Mouse (Mus musculus) hindbrain, embryonic 14.5 days (tissue): ENCODE measurements around the gene Srl. TPM values are rescaled to one million over a fixed set of nuclear protein-coding genes. Genes with fewer than 3 reads are reported as not detected.

Experiments
- ATAC-seq: fragments of 200-750 bp; cut with Nextera tagmentation; 2 replicates; pipeline ENCODE4 v1.8.0; 2017; ENCODE audit warnings: moderate number of reproducible peaks, mild to moderate bottlenecking, moderate TSS enrichment, moderate library complexity; ENCODE audit not compliant: low FRiP score
- DNase-seq: peaks from one replicate; pipeline ENCODE4 v3.0.0-alpha.2; 2015; ENCODE audit warnings: low spot score
- H3K27ac ChIP-seq: fragments of 300-500 bp; sonication (generic); 2 replicates; pipeline ENCODE4 v1.5.1; 2014; ENCODE audit warnings: mild to moderate bottlenecking, moderate library complexity
- H3K27me3 ChIP-seq: fragments of 300-500 bp; sonication (generic); 2 replicates; pipeline ENCODE4 v1.6.1; 2014; ENCODE audit warnings: mild to moderate bottlenecking, low read length, mixed read lengths; ENCODE audit not compliant: control insufficient read depth, insufficient read depth
- H3K36me3 ChIP-seq: fragments of 300-500 bp; sonication (generic); replicated peaks from 2 replicates; pipeline ENCODE4 v1.6.1; 2014; ENCODE audit not compliant: control insufficient read depth, insufficient read depth
- H3K4me1 ChIP-seq: fragments of 300-500 bp; sonication (generic); replicated peaks from 2 replicates; pipeline ENCODE4 v1.6.1; 2014; ENCODE audit warnings: antibody characterized with exemption, low read length, mixed read lengths; ENCODE audit not compliant: control insufficient read depth, insufficient read depth
- H3K4me2 ChIP-seq: fragments of 300-500 bp; sonication (generic); replicated peaks from 2 replicates; pipeline ENCODE4 v1.6.1; 2014; ENCODE audit warnings: mild to moderate bottlenecking, moderate library complexity
- H3K4me3 ChIP-seq: fragments of 300-500 bp; sonication (generic); replicated peaks from 2 replicates; pipeline ENCODE4 v1.5.1; 2014; ENCODE audit warnings: mild to moderate bottlenecking, low read length
- H3K9ac ChIP-seq: fragments of 300-500 bp; sonication (generic); 2 replicates; pipeline ENCODE4 v1.6.1; 2014
- H3K9me3 ChIP-seq: fragments of 300-500 bp; sonication (generic); 2 replicates; pipeline ENCODE4 v1.6.1; 2016; ENCODE audit warnings: low read length; ENCODE audit not compliant: control insufficient read depth
- WGBS: fragments of 180-500 bp; shearing (Covaris S2); extraction: QIAGEN DNeasy Blood & Tissue Kit; methylation state at CpG from one replicate; pipeline ENCODE4 v1.1.7; 2014; 5-methylcytosine and 5-hydroxymethylcytosine counted together
- polyA plus RNA-seq: library from polyadenylated mRNA; unstranded; fragments of >200 nt; fragmentation: Nextera tagmentation; extraction: Ambion mirVana; gene quantifications from 2 replicates; pipeline ENCODE4 v1.2.1, GENCODE M21; 2014

Gene Srl
- polyA plus RNA-seq, 1 experiment from 2014 or later, result 28.0 TPM

GRCm38 (mm10) chr16:4522879-4523278 is 18.7 kb downstream of the Srl start:
- H3K4me3 ChIP-seq, result no peak overlapping the region
- H3K9me3 ChIP-seq, result 0 out of 2 replicates have a peak, but pooled peaks cover 4% of the 10 kb centered on the region
- ATAC-seq (no peak), DNase-seq (no peak)
- H3K27ac ChIP-seq, result no peak overlapping the region
- H3K4me2 ChIP-seq, result no peak overlapping the region
- 44% methylated on average over 8 of the region's 8 CpGs for WGBS
- H3K9ac ChIP-seq, result no peak overlapping the region
- H3K4me1 ChIP-seq, result no peaks in the 10 kb centered on the region
- H3K27me3 ChIP-seq, result no peaks in the 10 kb centered on the region
- H3K36me3 ChIP-seq, result no peaks in the 10 kb centered on the region

DNA sequence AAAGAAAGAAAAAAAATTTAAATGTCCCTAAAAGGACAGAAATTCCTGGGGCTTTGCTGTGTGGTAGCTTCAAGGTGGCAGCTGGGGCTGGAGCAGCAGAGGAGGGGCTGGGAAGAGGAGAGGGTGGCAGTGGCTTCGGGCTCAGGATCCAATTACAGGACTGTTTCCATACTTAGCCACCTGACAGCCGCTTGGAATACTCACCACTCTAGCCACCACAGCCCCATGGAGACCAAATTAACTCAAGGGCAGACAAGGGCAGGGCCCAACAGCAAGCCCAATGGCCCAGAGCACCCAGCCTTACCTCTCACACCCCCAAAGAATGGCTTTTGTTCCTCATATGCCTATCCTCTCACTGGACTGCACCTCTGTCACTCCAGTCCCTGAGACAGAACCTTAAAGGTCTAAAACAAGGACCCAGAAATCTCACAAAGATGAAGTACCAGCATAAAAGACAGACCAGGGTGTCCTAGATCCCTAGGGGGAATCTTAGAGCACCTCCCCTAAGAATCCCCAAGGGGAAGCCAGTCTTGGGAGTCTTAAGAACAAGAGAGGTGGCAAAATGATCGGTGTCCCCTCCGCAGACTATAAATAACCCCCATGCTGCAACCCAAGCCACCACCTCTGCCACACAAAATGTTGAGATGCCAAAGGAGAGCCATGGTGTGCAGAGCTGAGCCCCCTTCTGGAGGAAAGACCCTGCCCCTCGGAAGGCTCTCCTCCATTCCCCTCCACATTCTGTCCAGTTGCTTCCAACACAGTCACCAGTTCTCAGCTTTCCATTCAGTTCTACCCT is 19.7 kb downstream of the Srl start:
- ATAC-seq (no peak), DNase-seq (no peak)
- Histone ChIP-seq H3K9me3 (no peaks in the 10 kb centered on the region), H3K27ac (no peak overlapping the region), H3K4me1 (no peaks in the 10 kb centered on the region), H3K4me2 (no peak overlapping the region), H3K27me3 (no peaks in the 10 kb centered on the region), H3K9ac (no peak overlapping the region), H3K4me3 (no peak overlapping the region), H3K36me3 (no peaks in the 10 kb centered on the region)
- WGBS, result 80% methylated on average over 5 of the region's 5 CpGs

GRCm38 (mm10) chr16:4521074-4521667 is 20.4 kb downstream of the Srl start:
- no peaks in the 10 kb centered on the region for H3K27me3 ChIP-seq
- no peaks in the 10 kb centered on the region for H3K4me1 ChIP-seq
- no peaks in the 10 kb centered on the region for H3K9me3 ChIP-seq
- H3K4me2 ChIP-seq, result no peak overlapping the region
- H3K27ac ChIP-seq, result no peak overlapping the region
- no peaks in the 10 kb centered on the region for H3K36me3 ChIP-seq
- no peak overlapping the region for H3K9ac ChIP-seq
- WGBS, result 82% methylated on average over 4 of the region's 4 CpGs
- no peak for ATAC-seq
- no peak overlapping the region for H3K4me3 ChIP-seq
- no peak for DNase-seq

- ATAC-seq (no peak), DNase-seq (no peak)
- H3K27me3 ChIP-seq, result no peaks in the 10 kb centered on the region
- H3K9me3 ChIP-seq, result no peaks in the 10 kb centered on the region
- no peak overlapping the region for H3K27ac ChIP-seq
- no peaks in the 10 kb centered on the region for H3K4me1 ChIP-seq
- no peaks in the 10 kb centered on the region for H3K36me3 ChIP-seq
- H3K4me3 ChIP-seq, result no peak overlapping the region
- no peak overlapping the region for H3K9ac ChIP-seq
- WGBS, result 70% methylated on average over 8 of the region's 8 CpGs
- H3K4me2 ChIP-seq, result no peak overlapping the region
These were observed 20.9 kb downstream of the Srl start for GRCm38 (mm10) chr16:4520673-4521072.

- no peak for DNase-seq
- Histone ChIP-seq H3K9ac (no peak overlapping the region), H3K4me3 (no peak overlapping the region), H3K9me3 (no peaks in the 10 kb centered on the region), H3K27me3 (no peaks in the 10 kb centered on the region), H3K4me2 (no peak overlapping the region), H3K36me3 (no peaks in the 10 kb centered on the region), H3K27ac (no peak overlapping the region), H3K4me1 (no peaks in the 10 kb centered on the region)
- no peak for ATAC-seq
- 94% methylated on average over 2 of the region's 2 CpGs for WGBS
These were observed 21.8 kb downstream of the Srl start for GRCm38 (mm10) chr16:4519825-4520224.

DNA sequence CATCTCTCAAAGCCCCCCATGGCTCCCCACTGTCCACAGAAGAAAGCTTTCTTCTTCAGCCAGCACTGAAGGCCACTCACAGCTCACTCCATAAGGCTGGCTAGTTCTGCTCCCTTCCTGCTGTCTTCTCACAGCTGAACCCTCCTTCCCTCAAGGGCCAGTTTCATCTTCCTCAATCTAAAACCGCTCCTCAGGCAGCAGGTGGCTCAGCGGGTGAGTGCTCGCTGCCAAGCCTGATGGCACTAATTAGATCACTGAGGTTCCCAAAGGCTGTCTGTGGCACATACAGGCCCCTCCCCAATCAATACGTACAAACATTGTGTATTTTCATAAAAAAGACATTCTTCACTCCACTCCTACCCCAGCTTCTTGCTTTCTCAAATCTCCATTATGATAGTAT is 22.5 kb downstream of the Srl start:
- no peak overlapping the region for H3K4me2 ChIP-seq
- no peak overlapping the region for H3K4me3 ChIP-seq
- 32% methylated on average over 4 of the region's 4 CpGs for WGBS
- H3K4me1 ChIP-seq, result no peaks in the 10 kb centered on the region
- no peaks in the 10 kb centered on the region for H3K9me3 ChIP-seq
- no peak overlapping the region for H3K27ac ChIP-seq
- ATAC-seq, result no peak
- no peak for DNase-seq
- H3K27me3 ChIP-seq, result no peaks in the 10 kb centered on the region
- no peak overlapping the region for H3K9ac ChIP-seq
- no peaks in the 10 kb centered on the region for H3K36me3 ChIP-seq

GRCm38 (mm10) chr16:4517906-4518305 is 23.7 kb downstream of the Srl start:
- WGBS, result 78% methylated on average over 2 of the region's 2 CpGs
- ATAC-seq, result no peak

DNA sequence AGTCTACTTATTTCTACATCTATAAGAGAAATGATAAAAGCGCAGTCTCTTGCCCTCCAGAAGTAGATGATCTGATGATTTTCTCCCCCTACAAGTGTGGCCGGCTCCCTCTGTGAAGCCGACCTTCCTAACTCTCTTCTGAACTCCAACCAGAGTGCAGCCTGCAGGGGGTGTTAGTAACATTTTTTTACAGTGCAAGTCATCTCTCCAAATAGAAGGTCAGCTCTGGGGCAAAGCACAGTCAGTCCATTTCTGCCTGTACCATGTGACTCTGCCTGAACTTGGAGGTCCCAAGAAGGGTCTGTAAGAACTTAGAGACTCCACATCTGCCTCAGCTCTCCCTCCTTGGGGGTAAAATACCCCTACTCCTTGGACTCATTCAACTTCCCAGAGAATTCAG is 27.2 kb downstream of the Srl start:
- H3K9me3 ChIP-seq, result no peaks in the 10 kb centered on the region
- H3K36me3 ChIP-seq, result no peaks in the 10 kb centered on the region
- no peaks in the 10 kb centered on the region for H3K27me3 ChIP-seq
- H3K27ac ChIP-seq, result no peak overlapping the region
- DNase-seq (no peak), ATAC-seq (no peak)
- no peak overlapping the region for H3K4me2 ChIP-seq
- H3K9ac ChIP-seq, result no peak overlapping the region
- H3K4me1 ChIP-seq, result no peaks in the 10 kb centered on the region
- WGBS, result 84% methylated on average over 3 of the region's 3 CpGs
- no peak overlapping the region for H3K4me3 ChIP-seq

More at GRCm38 (mm10) chr16:4517906-4518305, 23.7 kb downstream of the Srl start:
- no peak overlapping the region for H3K4me2 ChIP-seq
- H3K4me3 ChIP-seq, result no peak overlapping the region
- no peak overlapping the region for H3K9ac ChIP-seq
- no peak overlapping the region for H3K27ac ChIP-seq
- no peaks in the 10 kb centered on the region for H3K36me3 ChIP-seq
- no peaks in the 10 kb centered on the region for H3K9me3 ChIP-seq
- H3K4me1 ChIP-seq, result no peaks in the 10 kb centered on the region
- H3K27me3 ChIP-seq, result no peaks in the 10 kb centered on the region
- DNase-seq, result no peak

DNA sequence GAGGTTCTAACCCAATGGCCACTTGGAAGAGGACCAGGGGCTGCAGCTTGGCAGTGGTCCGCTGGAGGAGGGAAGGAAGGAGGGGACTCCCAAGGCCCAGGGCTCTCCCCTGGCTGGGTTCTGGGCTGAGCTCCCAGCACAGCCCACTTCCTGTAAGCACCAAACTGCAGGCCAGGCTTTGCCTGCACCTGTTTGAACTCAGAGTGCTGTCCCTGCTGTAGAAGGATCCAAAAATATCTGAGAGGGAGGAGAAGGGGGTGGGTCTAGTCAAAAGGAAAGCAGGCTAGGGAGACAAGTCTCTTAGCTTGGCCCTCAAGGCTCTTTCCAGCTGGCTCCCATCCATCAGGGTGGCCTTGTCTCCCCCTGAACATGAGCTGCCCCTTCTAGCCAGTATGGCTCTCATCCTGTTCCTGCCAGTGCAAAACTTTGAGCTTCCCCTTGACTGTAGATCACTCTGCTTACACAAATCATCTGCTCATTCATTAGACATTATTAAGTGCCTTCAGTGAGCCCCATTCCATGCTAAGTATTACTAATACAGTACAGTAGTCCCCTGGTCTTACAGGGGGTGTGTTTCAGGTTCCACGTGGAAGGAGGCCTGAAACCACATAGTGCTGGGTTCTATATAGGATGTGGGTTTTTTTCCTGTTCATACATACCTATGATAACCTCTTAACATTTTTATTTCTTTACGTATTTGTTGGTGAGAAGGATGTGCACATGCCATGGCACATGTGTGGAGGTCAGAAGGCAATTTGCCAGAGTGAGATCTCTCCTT is 28.8 kb downstream of the Srl start:
- Histone ChIP-seq H3K4me2 (no peak overlapping the region), H3K27ac (no peak overlapping the region)

More for the DNA sequence above, 28.8 kb downstream of the Srl start:
- WGBS, result 79% methylated on average over 3 of the region's 3 CpGs
- H3K4me3 ChIP-seq, result no peak overlapping the region
- no peaks in the 10 kb centered on the region for H3K4me1 ChIP-seq
- DNase-seq, result no peak
- no peaks in the 10 kb centered on the region for H3K9me3 ChIP-seq
- H3K36me3 ChIP-seq, result no peaks in the 10 kb centered on the region
- no peak overlapping the region for H3K9ac ChIP-seq
- ATAC-seq, result no peak
- no peaks in the 10 kb centered on the region for H3K27me3 ChIP-seq
